Mouse (Mus musculus): ENCODE measurements around the gene Nr4a1. TPM values are rescaled to one million over a fixed set of nuclear protein-coding genes. Genes with fewer than 3 reads are reported as not detected.

Gene Nr4a1
- polyA plus RNA-seq, 2 experiments: 0.19 to 0.42 TPM

DNA sequence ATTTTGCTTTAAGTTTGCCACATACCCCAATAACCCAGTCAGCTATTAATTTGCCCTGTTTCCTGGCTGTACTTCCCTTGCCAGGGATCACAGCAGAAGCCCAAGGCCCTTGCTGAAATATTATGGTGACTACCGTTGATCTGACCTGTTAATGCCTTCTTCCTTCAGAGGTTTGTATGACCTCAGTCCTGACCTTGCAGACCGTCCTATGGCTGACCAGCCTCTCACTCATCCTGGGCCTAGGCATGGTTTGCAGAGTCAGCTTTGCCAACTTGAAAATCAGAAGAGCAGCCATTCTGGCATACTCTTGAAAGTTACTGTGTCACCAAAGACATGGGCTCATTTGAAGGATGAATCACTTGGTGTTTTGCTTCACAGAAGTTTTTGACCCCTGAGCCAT is 38.9 kb upstream of the Nr4a1 start:
- 42% methylated on average over 2 of the region's 2 CpGs for WGBS (ENCODE audit: insufficient replicate concordance)
- no peaks in the 10 kb centered on the region for H3K4me1 ChIP-seq (replicated peaks; ENCODE audit: control insufficient read depth in 2 of 2, insufficient read depth in 2 of 2, low read length in 1 of 2)
- no peaks in the 10 kb centered on the region for H3K36me3 ChIP-seq (replicated peaks; ENCODE audit: control insufficient read depth, insufficient read depth, low read depth)
- H3K27me3 ChIP-seq (ENCODE audit: control insufficient read depth, insufficient read depth, low read length): no peaks in the 10 kb centered on the region
- H3K9ac ChIP-seq (replicated peaks): no peak overlapping the region
- H3K4me3 ChIP-seq (ENCODE audit: insufficient read depth in 1 of 2, low read depth in 2 of 2, low read length in 2 of 2): no peak overlapping the region
- DNase-seq (ENCODE audit: low read depth in 3 of 3, low spot score in 3 of 3) (no peak), ATAC-seq (ENCODE audit: insufficient read depth) (no peak)
- TF ChIP-seq EP300 (IDR thresholded peaks at IDR 0.05; ENCODE audit: low read depth): no peak
- TF ChIP-seq CTCF (IDR thresholded peaks at IDR 0.05; ENCODE audit: low read depth): no peak
- no peaks in the 10 kb centered on the region for H3K9me3 ChIP-seq (ENCODE audit: control insufficient read depth, low read length)
- H3K4me2 ChIP-seq (ENCODE audit: low read depth): no peak overlapping the region
- no peak overlapping the region for H3K27ac ChIP-seq

DNA sequence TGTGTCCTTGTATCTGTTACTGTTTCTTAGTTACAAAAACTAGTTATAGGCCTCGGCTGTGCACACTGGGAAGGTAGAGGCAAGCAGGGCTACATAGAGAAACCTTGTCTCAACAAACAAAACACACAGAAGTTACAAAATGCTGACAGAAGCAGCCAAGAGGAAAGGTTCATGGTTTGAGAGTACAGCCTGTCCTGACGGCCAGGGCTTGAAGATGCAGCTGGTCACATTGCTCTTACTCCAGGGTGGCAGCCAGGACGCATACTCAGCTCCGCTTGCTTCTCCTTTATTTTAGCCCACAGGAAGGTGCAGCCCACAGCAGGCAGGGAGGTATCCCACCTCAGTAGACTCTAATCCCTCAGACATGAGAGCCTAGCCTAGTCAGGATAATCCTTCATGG is 38.0 kb upstream of the Nr4a1 start:
- no peak overlapping the region for H3K4me2 ChIP-seq (ENCODE audit: low read depth)
- DNase-seq (ENCODE audit: low read depth in 3 of 3, low spot score in 3 of 3): no peak
- WGBS (ENCODE audit: insufficient replicate concordance): 62% methylated on average over 4 of the region's 4 CpGs
- ATAC-seq (ENCODE audit: insufficient read depth): no peak
- H3K36me3 ChIP-seq (replicated peaks; ENCODE audit: control insufficient read depth, insufficient read depth, low read depth): no peaks in the 10 kb centered on the region
- no peaks in the 10 kb centered on the region for H3K27me3 ChIP-seq (ENCODE audit: control insufficient read depth, insufficient read depth, low read length)
- no peaks in the 10 kb centered on the region for H3K4me1 ChIP-seq (replicated peaks; ENCODE audit: control insufficient read depth in 2 of 2, insufficient read depth in 2 of 2, low read length in 1 of 2)
- no peaks in the 10 kb centered on the region for H3K9me3 ChIP-seq (ENCODE audit: control insufficient read depth, low read length)
- H3K9ac ChIP-seq (replicated peaks): no peak overlapping the region
- H3K4me3 ChIP-seq (ENCODE audit: insufficient read depth in 1 of 2, low read depth in 2 of 2, low read length in 2 of 2): no peak overlapping the region
- H3K27ac ChIP-seq: no peak overlapping the region
- no peak for TF ChIP-seq EP300 (IDR thresholded peaks at IDR 0.05; ENCODE audit: low read depth)
- no peak for TF ChIP-seq CTCF (IDR thresholded peaks at IDR 0.05; ENCODE audit: low read depth)

- ATAC-seq (ENCODE audit: insufficient read depth): no peak
Observed at GRCm38 (mm10) chr15:101220905-101221297, 33.2 kb upstream of the Nr4a1 start.

DNA sequence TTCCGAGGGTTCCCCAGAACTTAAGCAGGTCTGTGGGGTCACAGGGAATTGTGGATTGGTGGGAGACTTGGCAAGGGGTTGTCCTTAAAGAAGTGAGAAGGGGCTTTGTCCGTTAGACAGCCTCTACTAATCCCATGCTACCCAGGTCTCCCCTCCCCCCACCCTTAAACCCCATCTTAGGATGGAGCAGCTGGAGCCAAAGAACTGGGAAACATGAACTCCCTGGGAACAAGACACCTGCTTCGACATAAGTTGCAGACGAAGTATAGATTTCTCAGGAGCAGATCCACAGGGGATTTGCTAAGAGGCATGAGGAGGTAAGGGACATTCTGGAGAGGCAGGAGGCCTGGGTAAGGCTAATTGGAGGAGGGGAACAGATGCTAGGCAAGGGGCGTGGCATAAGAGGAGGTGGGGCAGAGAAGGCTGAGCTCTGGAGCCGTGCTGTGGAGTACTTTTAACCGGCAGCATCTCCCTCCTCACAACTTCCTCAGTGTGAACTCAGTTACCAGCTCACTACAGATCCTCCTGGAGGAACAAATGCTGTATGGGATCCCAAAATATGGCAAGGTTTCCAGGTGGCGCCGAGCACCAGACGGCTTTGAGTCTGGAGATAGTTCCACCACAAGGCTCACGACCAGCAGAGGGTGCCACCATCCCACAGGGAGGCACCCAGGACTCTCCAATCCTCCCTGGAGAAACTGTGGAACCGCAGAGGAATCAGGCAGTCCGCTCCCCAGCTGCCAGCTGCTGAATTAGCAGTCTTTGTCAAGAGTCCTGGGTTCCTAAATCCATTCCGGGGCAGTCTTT is 32.6 kb upstream of the Nr4a1 start:
- H3K4me3 ChIP-seq (ENCODE audit: insufficient read depth in 1 of 2, low read depth in 2 of 2, low read length in 2 of 2): no peak overlapping the region; a peak in 1 of 4 replicates
- H3K4me1 ChIP-seq (replicated peaks; ENCODE audit: control insufficient read depth in 2 of 2, insufficient read depth in 2 of 2, low read length in 1 of 2): no peaks in the 10 kb centered on the region
- no peak for TF ChIP-seq EP300 (IDR thresholded peaks at IDR 0.05; ENCODE audit: low read depth)
- peak; percentile 78 for TF ChIP-seq CTCF (IDR thresholded peaks at IDR 0.05; ENCODE audit: low read depth)
- no peak overlapping the region for H3K9ac ChIP-seq (replicated peaks)
- H3K27ac ChIP-seq: no peak overlapping the region
- DNase-seq (ENCODE audit: low read depth in 3 of 3, low spot score in 3 of 3) (peak in 1 of 3 experiments; percentile 42), ATAC-seq (ENCODE audit: insufficient read depth) (peak; percentile 39; the same call in 1 of the 2 replicates)
- WGBS (ENCODE audit: insufficient replicate concordance): 5% methylated on average over 14 of the region's 14 CpGs
- peaks cover 41% of the 10 kb centered on the region for H3K27me3 ChIP-seq (ENCODE audit: control insufficient read depth, insufficient read depth, low read length)
- H3K4me2 ChIP-seq (ENCODE audit: low read depth): peak overlapping the region; percentile 44
- H3K36me3 ChIP-seq (replicated peaks; ENCODE audit: control insufficient read depth, insufficient read depth, low read depth): no peaks in the 10 kb centered on the region
- no peaks in the 10 kb centered on the region for H3K9me3 ChIP-seq (ENCODE audit: control insufficient read depth, low read length)

More at GRCm38 (mm10) chr15:101220905-101221297, 33.2 kb upstream of the Nr4a1 start:
- H3K4me2 ChIP-seq (ENCODE audit: low read depth): no peak overlapping the region
- no peak for DNase-seq (ENCODE audit: low read depth in 3 of 3, low spot score in 3 of 3)
- H3K9me3 ChIP-seq (ENCODE audit: control insufficient read depth, low read length): no peaks in the 10 kb centered on the region
- TF ChIP-seq EP300 (IDR thresholded peaks at IDR 0.05; ENCODE audit: low read depth): no peak
- TF ChIP-seq CTCF (IDR thresholded peaks at IDR 0.05; ENCODE audit: low read depth): no peak
- H3K36me3 ChIP-seq (replicated peaks; ENCODE audit: control insufficient read depth, insufficient read depth, low read depth): no peaks in the 10 kb centered on the region
- no peaks in the 10 kb centered on the region for H3K4me1 ChIP-seq (replicated peaks; ENCODE audit: control insufficient read depth in 2 of 2, insufficient read depth in 2 of 2, low read length in 1 of 2)
- no peak overlapping the region for H3K4me3 ChIP-seq (ENCODE audit: insufficient read depth in 1 of 2, low read depth in 2 of 2, low read length in 2 of 2)
- WGBS (ENCODE audit: insufficient replicate concordance): 24% methylated on average over 8 of the region's 8 CpGs
- H3K27me3 ChIP-seq (ENCODE audit: control insufficient read depth, insufficient read depth, low read length): peaks cover 39% of the 10 kb centered on the region
- H3K9ac ChIP-seq (replicated peaks): no peak overlapping the region
- no peak overlapping the region for H3K27ac ChIP-seq

GRCm38 (mm10) chr15:101222897-101223482 is 31.1 kb upstream of the Nr4a1 start:
- H3K9me3 ChIP-seq (ENCODE audit: control insufficient read depth, low read length): no peaks in the 10 kb centered on the region
- no peaks in the 10 kb centered on the region for H3K36me3 ChIP-seq (replicated peaks; ENCODE audit: control insufficient read depth, insufficient read depth, low read depth)
- H3K4me1 ChIP-seq (replicated peaks; ENCODE audit: control insufficient read depth in 2 of 2, insufficient read depth in 2 of 2, low read length in 1 of 2): no peaks in the 10 kb centered on the region
- ATAC-seq (ENCODE audit: insufficient read depth): no peak
- WGBS (ENCODE audit: insufficient replicate concordance): 24% methylated on average over 13 of the region's 13 CpGs
- H3K4me2 ChIP-seq (ENCODE audit: low read depth): no peak overlapping the region
- H3K27ac ChIP-seq: no peak overlapping the region
- H3K27me3 ChIP-seq (ENCODE audit: control insufficient read depth, insufficient read depth, low read length): peaks cover 41% of the 10 kb centered on the region
- H3K4me3 ChIP-seq (ENCODE audit: insufficient read depth in 1 of 2, low read depth in 2 of 2, low read length in 2 of 2): no peak overlapping the region
- DNase-seq (ENCODE audit: low read depth in 3 of 3, low spot score in 3 of 3): no peak
- H3K9ac ChIP-seq (replicated peaks): no peak overlapping the region
- TF ChIP-seq EP300 (IDR thresholded peaks at IDR 0.05; ENCODE audit: low read depth): no peak
